Mouse (Mus musculus) liver, adult 2 months (tissue): ENCODE measurements at regions not wholly inside any gene's neighbourhood (a gene's known extent, or its start where the extent isn't known, plus 50 kb on each side); places are given as distances from the start of the nearest gene placed in this dataset.

Source experiments
- CTCF ChIP-seq: fragments of 200-500 bp; IDR thresholded peaks from 2 replicates; pipeline ENCODE4 v1.5.1; 2011; ENCODE audit warnings: low read depth, low read length, control low read depth
- POLR2A ChIP-seq: fragments of 200-500 bp; IDR thresholded peaks from 2 replicates; pipeline ENCODE4 v1.6.1; 2011; ENCODE audit warnings: low read length, control low read depth; ENCODE audit not compliant: insufficient read depth; ENCODE audit errors: extremely low read depth

DNA sequence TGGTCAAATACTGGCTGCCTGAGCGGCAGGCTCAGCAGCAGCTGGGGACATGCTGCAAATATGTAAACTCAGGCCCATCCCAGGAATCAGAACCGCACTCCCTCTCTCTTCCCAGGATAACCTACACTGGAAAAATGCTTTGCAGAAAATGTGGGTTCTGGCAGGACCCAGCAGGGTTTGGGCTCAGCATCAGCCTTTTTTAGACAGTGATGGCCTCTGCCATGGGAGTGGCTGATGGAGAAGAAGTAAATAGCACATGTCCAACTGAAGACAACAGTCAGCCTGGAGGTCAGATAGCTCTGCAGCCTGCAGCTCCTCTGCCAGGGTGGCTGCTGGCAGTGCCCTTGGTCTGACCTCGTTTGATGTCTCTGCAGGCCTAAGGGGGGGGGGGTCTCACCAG is 220.2 kb upstream of the Mphosph6 start:
- TF ChIP-seq CTCF (no peak), POLR2A (no peak)
